Mouse (Mus musculus): Measurements from ENCODE around the gene Bcat1. TPM values are rescaled to one million over a fixed set of nuclear protein-coding genes. Genes with fewer than 3 reads are reported as not detected.

Gene Bcat1
- polyA plus RNA-seq, 1 experiment from 2014 or later = 6.0 TPM

GRCm38 (mm10) chr6:145079087-145079759 is 3.2 kb upstream of the Bcat1 start:
- Histone ChIP-seq H3K9ac (ENCODE audit: low read depth, low read length) (no peak overlapping the region), H3K27me3 (replicated peaks; ENCODE audit: control insufficient read depth, insufficient read depth, low read length) (peaks cover 9% of the 10 kb centered on the region), H3K27ac (ENCODE audit: low read length) (no peak overlapping the region), H3K9me3 (ENCODE audit: control insufficient read depth, low read length) (no peaks in the 10 kb centered on the region), H3K4me3 (ENCODE audit: low read length) (no peak overlapping the region), H3K36me3 (ENCODE audit: control insufficient read depth, insufficient read depth, low read length) (no peaks in the 10 kb centered on the region), H3K4me2 (ENCODE audit: low read depth, low read length) (no peak overlapping the region), H3K4me1 (ENCODE audit: control insufficient read depth, insufficient read depth, low read length) (peaks cover 10% of the 10 kb centered on the region; the same call in 1 of the 2 replicates)
- ATAC-seq = no peak
- 74% methylated on average over 7 of the region's 9 CpGs for WGBS

- H3K4me1 ChIP-seq (ENCODE audit: control insufficient read depth, insufficient read depth, low read length) = peaks cover 10% of the 10 kb centered on the region; the same call in 1 of the 2 replicates
- no peaks in the 10 kb centered on the region for H3K36me3 ChIP-seq (ENCODE audit: control insufficient read depth, insufficient read depth, low read length)
- H3K27ac ChIP-seq (ENCODE audit: low read length) = no peak overlapping the region
- no peak for ATAC-seq
- H3K27me3 ChIP-seq (replicated peaks; ENCODE audit: control insufficient read depth, insufficient read depth, low read length) = peaks cover 7% of the 10 kb centered on the region
- H3K4me2 ChIP-seq (ENCODE audit: low read depth, low read length) = peak overlapping the region; percentile 76; the same call in 1 of the 2 replicates
- peak overlapping the region; percentile 53 for H3K4me3 ChIP-seq (ENCODE audit: low read length)
- H3K9me3 ChIP-seq (ENCODE audit: control insufficient read depth, low read length) = no peaks in the 10 kb centered on the region
- WGBS = 23% methylated on average over 9 of the region's 9 CpGs
- no peak overlapping the region for H3K9ac ChIP-seq (ENCODE audit: low read depth, low read length)
These were observed 302 bp upstream of the Bcat1 start for GRCm38 (mm10) chr6:145076286-145076685.

DNA sequence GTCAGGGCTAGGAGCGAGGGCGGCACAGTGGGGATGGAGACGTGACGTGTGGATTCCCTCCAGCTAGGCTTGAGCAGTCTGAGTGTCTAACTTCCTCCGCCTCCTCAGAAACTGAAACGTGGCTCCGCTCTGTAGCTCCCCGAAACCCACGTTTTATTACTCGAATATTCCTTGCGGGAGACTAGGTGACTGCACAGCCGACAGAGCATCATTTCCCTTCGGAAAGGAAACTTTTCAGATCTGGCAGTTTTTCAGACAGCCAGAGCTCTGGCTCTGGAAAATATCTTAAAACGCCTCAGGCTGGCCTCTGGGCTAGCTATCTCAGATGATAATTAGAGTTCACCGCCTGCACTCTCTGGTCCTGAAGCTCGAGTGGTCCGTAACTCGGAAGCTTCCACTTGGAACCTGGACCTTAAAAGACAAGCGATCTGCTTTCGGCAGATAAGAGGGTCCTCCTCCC is 866 bp downstream of the Bcat1 start:
- WGBS = 3% methylated on average over 20 of the region's 20 CpGs
- Histone ChIP-seq H3K9me3 (ENCODE audit: control insufficient read depth, low read length) (no peaks in the 10 kb centered on the region), H3K4me1 (ENCODE audit: control insufficient read depth, insufficient read depth, low read length) (peaks cover 10% of the 10 kb centered on the region; the same call in 1 of the 2 replicates), H3K4me2 (ENCODE audit: low read depth, low read length) (peak overlapping the region; percentile 76), H3K4me3 (ENCODE audit: low read length) (peak overlapping the region; percentile 53), H3K27ac (ENCODE audit: low read length) (no peak overlapping the region), H3K27me3 (replicated peaks; ENCODE audit: control insufficient read depth, insufficient read depth, low read length) (peaks cover 7% of the 10 kb centered on the region), H3K36me3 (ENCODE audit: control insufficient read depth, insufficient read depth, low read length) (no peaks in the 10 kb centered on the region), H3K9ac (ENCODE audit: low read depth, low read length) (peak overlapping the region; percentile 56)
- 0 out of 2 replicates have a peak, but pooled peaks have one; percentile 36 for ATAC-seq

DNA sequence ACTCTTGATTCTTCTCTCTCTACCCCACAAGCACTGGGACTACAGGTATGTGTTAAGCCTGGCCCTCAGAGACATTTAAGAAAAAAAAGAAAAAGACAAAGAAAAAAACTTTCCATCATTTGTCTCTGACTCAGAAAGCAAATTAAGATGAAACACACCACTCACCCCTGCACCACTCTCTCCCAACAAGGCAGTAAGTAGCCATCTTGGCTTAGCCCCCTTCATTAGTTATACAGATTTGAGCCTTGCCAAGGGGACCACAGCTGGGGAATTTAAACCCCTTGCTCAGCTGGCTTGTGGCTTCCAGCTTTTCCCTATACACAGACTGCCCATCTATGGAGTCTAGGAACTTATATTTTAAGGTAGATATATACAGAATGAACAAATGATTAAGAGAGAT is 1.5 kb downstream of the Bcat1 start:
- H3K27me3 ChIP-seq (replicated peaks; ENCODE audit: control insufficient read depth, insufficient read depth, low read length) = peaks cover 7% of the 10 kb centered on the region
- H3K9me3 ChIP-seq (ENCODE audit: control insufficient read depth, low read length) = no peaks in the 10 kb centered on the region
- no peak overlapping the region for H3K27ac ChIP-seq (ENCODE audit: low read length)
- no peak overlapping the region for H3K4me3 ChIP-seq (ENCODE audit: low read length)
- H3K4me1 ChIP-seq (ENCODE audit: control insufficient read depth, insufficient read depth, low read length) = peaks cover 10% of the 10 kb centered on the region; the same call in 1 of the 2 replicates
- H3K36me3 ChIP-seq (ENCODE audit: control insufficient read depth, insufficient read depth, low read length) = no peaks in the 10 kb centered on the region
- H3K9ac ChIP-seq (ENCODE audit: low read depth, low read length) = no peak overlapping the region
- H3K4me2 ChIP-seq (ENCODE audit: low read depth, low read length) = no peak overlapping the region
- no peak for ATAC-seq

GRCm38 (mm10) chr6:145069921-145070320 is 6.1 kb downstream of the Bcat1 start:
- Histone ChIP-seq H3K4me2 (ENCODE audit: low read depth, low read length) (no peak overlapping the region), H3K4me1 (ENCODE audit: control insufficient read depth, insufficient read depth, low read length) (0 out of 2 replicates have a peak, but pooled peaks cover under 1% of the 10 kb centered on the region), H3K9me3 (ENCODE audit: control insufficient read depth, low read length) (no peaks in the 10 kb centered on the region), H3K9ac (ENCODE audit: low read depth, low read length) (no peak overlapping the region), H3K27me3 (replicated peaks; ENCODE audit: control insufficient read depth, insufficient read depth, low read length) (no peaks in the 10 kb centered on the region; the same call in 1 of the 2 replicates), H3K36me3 (ENCODE audit: control insufficient read depth, insufficient read depth, low read length) (no peaks in the 10 kb centered on the region), H3K27ac (ENCODE audit: low read length) (no peak overlapping the region), H3K4me3 (ENCODE audit: low read length) (no peak overlapping the region)
- no peak for ATAC-seq
- 77% methylated on average over 2 of the region's 2 CpGs for WGBS

DNA sequence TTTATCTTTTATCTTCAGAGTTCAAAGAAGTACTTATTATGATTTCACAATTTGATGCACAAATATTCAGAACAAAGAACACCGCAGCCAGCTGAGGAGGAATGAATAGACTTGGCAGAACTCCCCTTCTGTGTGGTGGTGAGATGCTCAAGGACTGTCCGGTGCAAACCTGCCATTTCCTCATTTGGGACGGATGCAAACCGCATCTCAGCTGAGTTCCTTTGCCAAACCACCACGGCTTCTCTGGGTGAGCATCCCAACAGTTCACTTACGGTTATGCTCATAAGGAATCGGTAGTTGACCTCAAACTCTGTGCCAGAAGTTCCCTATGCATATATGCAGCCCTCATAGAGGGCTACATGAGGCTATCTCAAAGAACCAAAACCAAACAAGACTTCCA is 6.6 kb downstream of the Bcat1 start:
- no peak overlapping the region for H3K9ac ChIP-seq (ENCODE audit: low read depth, low read length)
- WGBS = 92% methylated on average over 7 of the region's 7 CpGs
- H3K36me3 ChIP-seq (ENCODE audit: control insufficient read depth, insufficient read depth, low read length) = no peaks in the 10 kb centered on the region
- no peak for ATAC-seq
- no peak overlapping the region for H3K4me3 ChIP-seq (ENCODE audit: low read length)
- H3K4me2 ChIP-seq (ENCODE audit: low read depth, low read length) = no peak overlapping the region
- no peaks in the 10 kb centered on the region for H3K9me3 ChIP-seq (ENCODE audit: control insufficient read depth, low read length)
- no peaks in the 10 kb centered on the region for H3K4me1 ChIP-seq (ENCODE audit: control insufficient read depth, insufficient read depth, low read length)
- H3K27me3 ChIP-seq (replicated peaks; ENCODE audit: control insufficient read depth, insufficient read depth, low read length) = no peaks in the 10 kb centered on the region; the same call in 1 of the 2 replicates
- no peak overlapping the region for H3K27ac ChIP-seq (ENCODE audit: low read length)

DNA sequence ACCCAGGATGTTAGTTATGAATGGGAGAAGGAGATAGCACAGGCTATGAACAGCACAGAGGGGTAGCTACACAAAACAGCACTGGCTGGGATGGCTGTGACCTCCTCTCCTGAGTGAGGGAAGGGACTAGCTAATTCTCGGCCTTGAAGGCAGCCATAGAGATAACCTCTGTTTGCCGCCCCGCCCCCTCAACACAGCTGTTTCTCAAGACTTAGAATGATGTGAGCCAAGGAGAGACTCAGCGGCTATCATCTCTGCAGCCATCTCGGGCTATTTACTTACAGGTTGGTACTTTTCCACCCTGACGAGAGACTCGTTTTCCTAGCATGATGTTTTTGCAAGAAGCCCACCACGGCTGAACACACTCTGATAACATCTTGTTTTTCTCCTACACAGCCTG is 8.3 kb downstream of the Bcat1 start:
- no peak for ATAC-seq

GRCm38 (mm10) chr6:145066416-145066815 is 9.6 kb downstream of the Bcat1 start:
- no peak overlapping the region for H3K4me3 ChIP-seq (ENCODE audit: low read length)
- H3K4me1 ChIP-seq (ENCODE audit: control insufficient read depth, insufficient read depth, low read length) = no peaks in the 10 kb centered on the region
- H3K27ac ChIP-seq (ENCODE audit: low read length) = no peak overlapping the region
- H3K36me3 ChIP-seq (ENCODE audit: control insufficient read depth, insufficient read depth, low read length) = no peaks in the 10 kb centered on the region
- H3K27me3 ChIP-seq (replicated peaks; ENCODE audit: control insufficient read depth, insufficient read depth, low read length) = no peaks in the 10 kb centered on the region
- ATAC-seq = no peak
- no peaks in the 10 kb centered on the region for H3K9me3 ChIP-seq (ENCODE audit: control insufficient read depth, low read length)
- no peak overlapping the region for H3K9ac ChIP-seq (ENCODE audit: low read depth, low read length)
- whole genome bisulfite sequencing = 83% methylated on average over 6 of the region's 6 CpGs
- H3K4me2 ChIP-seq (ENCODE audit: low read depth, low read length) = no peak overlapping the region

More for the DNA sequence above, 8.3 kb downstream of the Bcat1 start:
- WGBS = 74% methylated on average over 8 of the region's 8 CpGs
- Histone ChIP-seq H3K27ac (ENCODE audit: low read length) (no peak overlapping the region), H3K9ac (ENCODE audit: low read depth, low read length) (no peak overlapping the region), H3K4me1 (ENCODE audit: control insufficient read depth, insufficient read depth, low read length) (no peaks in the 10 kb centered on the region), H3K4me2 (ENCODE audit: low read depth, low read length) (no peak overlapping the region), H3K27me3 (replicated peaks; ENCODE audit: control insufficient read depth, insufficient read depth, low read length) (no peaks in the 10 kb centered on the region; the same call in 1 of the 2 replicates), H3K9me3 (ENCODE audit: control insufficient read depth, low read length) (no peaks in the 10 kb centered on the region), H3K36me3 (ENCODE audit: control insufficient read depth, insufficient read depth, low read length) (no peaks in the 10 kb centered on the region), H3K4me3 (ENCODE audit: low read length) (no peak overlapping the region)

- no peak overlapping the region for H3K9ac ChIP-seq (ENCODE audit: low read depth, low read length)
- H3K4me3 ChIP-seq (ENCODE audit: low read length) = no peak overlapping the region
- H3K4me2 ChIP-seq (ENCODE audit: low read depth, low read length) = no peak overlapping the region
- WGBS = 80% methylated on average over 4 of the region's 4 CpGs
- ATAC-seq = no peak
- no peaks in the 10 kb centered on the region for H3K27me3 ChIP-seq (replicated peaks; ENCODE audit: control insufficient read depth, insufficient read depth, low read length)
- no peak overlapping the region for H3K27ac ChIP-seq (ENCODE audit: low read length)
- no peaks in the 10 kb centered on the region for H3K36me3 ChIP-seq (ENCODE audit: control insufficient read depth, insufficient read depth, low read length)
- no peaks in the 10 kb centered on the region for H3K9me3 ChIP-seq (ENCODE audit: control insufficient read depth, low read length)
- H3K4me1 ChIP-seq (ENCODE audit: control insufficient read depth, insufficient read depth, low read length) = no peaks in the 10 kb centered on the region
These were observed 10.6 kb downstream of the Bcat1 start for GRCm38 (mm10) chr6:145065301-145065845.

All from intestine, embryonic 16.5 days (tissue).